Mouse (Mus musculus) bone marrow macrophage, adult 2 months (primary cell): Measurements from ENCODE around the gene Rfc5.

Source experiments
- CTCF ChIP-seq: IDR thresholded peaks from 2 replicates; pipeline ENCODE4 v1.5.1; 2012; ENCODE audit warnings: low read depth, mild to moderate bottlenecking, low read length, moderate library complexity
- POLR2A ChIP-seq: IDR thresholded peaks from 2 replicates; pipeline ENCODE4 v1.6.1; 2012; ENCODE audit warnings: mild to moderate bottlenecking, low read depth, low read length, borderline replicate concordance

DNA sequence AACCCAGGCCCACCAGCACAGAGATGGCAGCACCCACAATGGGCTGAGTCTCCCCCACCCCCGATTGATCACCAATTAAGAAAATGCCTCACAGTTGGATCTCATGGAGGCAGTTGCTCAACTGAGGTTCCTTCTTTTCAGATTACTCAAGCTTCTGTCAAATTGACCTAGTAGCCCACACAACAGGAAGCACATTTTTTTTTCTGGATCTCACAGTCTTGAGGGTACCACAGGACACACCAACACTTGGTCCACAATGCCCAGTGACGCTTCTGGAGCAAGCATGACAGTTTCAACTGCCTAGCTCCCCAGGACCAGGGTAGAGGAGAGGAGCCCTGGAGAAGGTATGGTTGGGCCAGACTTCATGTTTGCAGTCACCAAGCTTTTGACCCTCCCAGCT is 28.6 kb upstream of the Rfc5 start:
- TF ChIP-seq POLR2A (no peak), CTCF (no peak)
